Mouse (Mus musculus) kidney, adult 2 months (tissue): ENCODE measurements around the gene Nmt2.

Experiments
- CTCF ChIP-seq: fragments of 200-500 bp; conservative IDR thresholded peaks from 2 replicates; pipeline ENCODE4 v1.5.1; 2011; ENCODE audit warnings: low read depth, mild to moderate bottlenecking, control low read depth, low read length, moderate library complexity, mixed read lengths; ENCODE audit not compliant: insufficient read depth, insufficient read length
- POLR2A ChIP-seq: fragments of 200-500 bp; IDR thresholded peaks from one replicate; pipeline ENCODE4 v1.6.1; 2011; ENCODE audit warnings: low read depth, low read length, control low read depth

DNA sequence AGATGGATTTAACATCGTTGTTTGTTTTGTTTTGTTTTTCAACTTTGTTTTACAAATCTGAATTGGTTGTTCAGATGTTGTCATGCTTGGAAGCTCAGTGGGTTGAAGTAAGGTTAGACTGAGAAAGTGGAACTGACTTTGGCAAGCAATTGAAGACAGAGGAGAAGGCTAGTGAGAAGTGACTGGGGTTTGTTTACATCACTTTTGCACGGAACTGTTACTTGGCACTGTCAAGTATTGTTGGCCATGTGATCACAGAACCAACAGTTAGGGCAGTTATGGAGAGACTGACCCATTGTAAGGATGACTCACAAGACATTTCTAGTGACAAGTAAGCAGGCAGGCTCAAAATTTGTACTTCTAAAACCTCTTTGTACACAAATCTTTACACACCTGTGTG lies 39.1 kb downstream of the Nmt2 start:
- no peak for TF ChIP-seq CTCF
- TF ChIP-seq POLR2A = no peak
